Mouse (Mus musculus) liver, adult 2 months (tissue): ENCODE measurements around the gene Tmprss6.

Experiments
- CTCF ChIP-seq: fragments of 200-500 bp; IDR thresholded peaks from 2 replicates; pipeline ENCODE4 v1.5.1; 2011; ENCODE audit warnings: low read depth, low read length, control low read depth
- POLR2A ChIP-seq: fragments of 200-500 bp; IDR thresholded peaks from 2 replicates; pipeline ENCODE4 v1.6.1; 2011; ENCODE audit warnings: low read length, control low read depth; ENCODE audit not compliant: insufficient read depth; ENCODE audit errors: extremely low read depth

DNA sequence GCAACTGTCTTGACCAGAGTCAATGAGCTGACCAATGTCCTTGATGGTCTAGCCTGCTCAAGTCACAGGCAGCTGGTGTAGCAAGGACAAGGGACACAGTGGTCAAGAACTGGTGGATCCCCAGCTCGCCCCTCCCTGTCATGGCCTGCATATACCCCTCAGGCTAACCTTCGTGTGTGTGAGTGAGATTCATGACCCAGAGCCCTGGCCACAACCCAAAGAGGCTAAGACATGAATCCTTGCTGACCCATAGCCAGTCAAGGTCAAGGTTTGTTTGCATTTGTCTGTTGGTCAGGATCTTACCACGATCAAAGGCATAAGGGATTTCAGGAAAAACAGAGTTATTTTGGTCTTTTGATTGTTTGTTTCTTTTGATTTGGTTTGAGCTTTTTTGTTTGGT is 14.1 kb upstream of the Tmprss6 start:
- TF ChIP-seq CTCF (no peak), POLR2A (no peak)
